Mouse (Mus musculus): ENCODE measurements around the gene Zfp287. TPM values are rescaled to one million over a fixed set of nuclear protein-coding genes. Genes with fewer than 3 reads are reported as not detected.

The Zfp287 gene
- polyA plus RNA-seq, 1 experiment from 2014 or later = 14.0 TPM

GRCm38 (mm10) chr11:62660885-62661284 lies 70.8 kb downstream of the Zfp287 start:
- no peak for ATAC-seq (ENCODE audit: low FRiP score)
- Histone ChIP-seq H3K27ac (ENCODE audit: low read depth, low read length) (no peak overlapping the region), H3K27me3 (ENCODE audit: control insufficient read depth, insufficient read depth, low read length) (no peaks in the 10 kb centered on the region), H3K4me1 (replicated peaks; ENCODE audit: control insufficient read depth, insufficient read depth, low read length) (no peaks in the 10 kb centered on the region), H3K9me3 (ENCODE audit: control insufficient read depth, low read length) (no peaks in the 10 kb centered on the region), H3K9ac (ENCODE audit: low read depth, low read length) (no peak overlapping the region), H3K4me3 (ENCODE audit: low read depth, low read length) (no peak overlapping the region), H3K4me2 (replicated peaks; ENCODE audit: low read depth, low read length) (no peak overlapping the region), H3K36me3 (ENCODE audit: control insufficient read depth, insufficient read depth, low read length) (0 out of 2 replicates have a peak, but pooled peaks cover 2% of the 10 kb centered on the region)
- WGBS = 71% methylated on average over 4 of the region's 4 CpGs
- no peak for DNase-seq (ENCODE audit: low spot score)

- H3K27me3 ChIP-seq (ENCODE audit: control insufficient read depth, insufficient read depth, low read length) = no peaks in the 10 kb centered on the region
- no peaks in the 10 kb centered on the region for H3K9me3 ChIP-seq (ENCODE audit: control insufficient read depth, low read length)
- H3K4me2 ChIP-seq (replicated peaks; ENCODE audit: low read depth, low read length) = no peak overlapping the region
- no peak overlapping the region for H3K27ac ChIP-seq (ENCODE audit: low read depth, low read length)
- no peak overlapping the region for H3K9ac ChIP-seq (ENCODE audit: low read depth, low read length)
- ATAC-seq (ENCODE audit: low FRiP score) = no peak
- H3K4me1 ChIP-seq (replicated peaks; ENCODE audit: control insufficient read depth, insufficient read depth, low read length) = 0 out of 2 replicates have a peak, but pooled peaks cover 7% of the 10 kb centered on the region
- H3K4me3 ChIP-seq (ENCODE audit: low read depth, low read length) = no peak overlapping the region
- WGBS = 94% methylated on average over 3 of the region's 3 CpGs
- H3K36me3 ChIP-seq (ENCODE audit: control insufficient read depth, insufficient read depth, low read length) = no peaks in the 10 kb centered on the region
- no peak for DNase-seq (ENCODE audit: low spot score)
Measured at GRCm38 (mm10) chr11:62652080-62652479, 79.6 kb downstream of the Zfp287 start.

GRCm38 (mm10) chr11:62651563-62651962 lies 80.1 kb downstream of the Zfp287 start:
- ATAC-seq (ENCODE audit: low FRiP score) (no peak), DNase-seq (ENCODE audit: low spot score) (no peak)
- Histone ChIP-seq H3K4me2 (replicated peaks; ENCODE audit: low read depth, low read length) (no peak overlapping the region), H3K4me3 (ENCODE audit: low read depth, low read length) (no peak overlapping the region), H3K4me1 (replicated peaks; ENCODE audit: control insufficient read depth, insufficient read depth, low read length) (0 out of 2 replicates have a peak, but pooled peaks cover 7% of the 10 kb centered on the region), H3K27me3 (ENCODE audit: control insufficient read depth, insufficient read depth, low read length) (no peaks in the 10 kb centered on the region), H3K36me3 (ENCODE audit: control insufficient read depth, insufficient read depth, low read length) (no peaks in the 10 kb centered on the region), H3K9me3 (ENCODE audit: control insufficient read depth, low read length) (no peaks in the 10 kb centered on the region), H3K27ac (ENCODE audit: low read depth, low read length) (no peak overlapping the region), H3K9ac (ENCODE audit: low read depth, low read length) (no peak overlapping the region)
- 91% methylated on average over 3 of the region's 3 CpGs for WGBS

Other genes starting within 250 kb of the Zfp287 start
- gene Cenpv, start 192.6 kb downstream of the Zfp287 start, polyA plus RNA-seq (2014; fragmentation: Nextera tagmentation; extraction: Ambion mirVana) = 44.2 and 50.0 TPM in 2 replicates
- gene Ubb, start 180.7 kb downstream of the Zfp287 start, polyA plus RNA-seq (2014; fragmentation: Nextera tagmentation; extraction: Ambion mirVana) = 3,694 and 3,897 TPM in 2 replicates
- gene Trpv2, start 157.4 kb downstream of the Zfp287 start, polyA plus RNA-seq (2014; fragmentation: Nextera tagmentation; extraction: Ambion mirVana) = 6.5 and 8.9 TPM in 2 replicates
- gene Lrrc75a, start 83.4 kb downstream of the Zfp287 start, polyA plus RNA-seq (2014; fragmentation: Nextera tagmentation; extraction: Ambion mirVana) = 16.2 and 16.7 TPM in 2 replicates
- 38.8 and 43.5 TPM in 2 replicates for gene Mmgt2, start 83.2 kb downstream of the Zfp287 start, polyA plus RNA-seq (2014; fragmentation: Nextera tagmentation; extraction: Ambion mirVana)
- gene Gm10428, start 21.2 kb upstream of the Zfp287 start, polyA plus RNA-seq (2014; fragmentation: Nextera tagmentation; extraction: Ambion mirVana) = not detected in 2 replicates
- 27.4 and 31.1 TPM in 2 replicates for gene Zfp286, start 57.6 kb upstream of the Zfp287 start, polyA plus RNA-seq (2014; fragmentation: Nextera tagmentation; extraction: Ambion mirVana)
- gene Trim16, start 88.3 kb upstream of the Zfp287 start, polyA plus RNA-seq (2014; fragmentation: Nextera tagmentation; extraction: Ambion mirVana) = 5.3 and 6.4 TPM in 2 replicates
- 0.49 and 0.65 TPM in 2 replicates for gene Fbxw10, start 115.2 kb upstream of the Zfp287 start, polyA plus RNA-seq (2014; fragmentation: Nextera tagmentation; extraction: Ambion mirVana)
- gene Tvp23b, start 147.6 kb upstream of the Zfp287 start, polyA plus RNA-seq (2014; fragmentation: Nextera tagmentation; extraction: Ambion mirVana) = 41.7 and 53.0 TPM in 2 replicates
- 0.22 TPM in 1 of 2 replicates, not detected in the other for gene Cdrt4, start 219.3 kb upstream of the Zfp287 start, polyA plus RNA-seq (2014; fragmentation: Nextera tagmentation; extraction: Ambion mirVana)

All from hindbrain, embryonic 11.5 days (tissue).